Mouse (Mus musculus) thymus, adult 2 months (tissue): Measurements from ENCODE around the gene Lcn9.

Source experiments
- CTCF ChIP-seq: fragments of 200-500 bp; IDR thresholded peaks from 2 replicates; pipeline ENCODE4 v1.5.1; 2012; ENCODE audit warnings: mild to moderate bottlenecking, control low read depth, low read length, moderate library complexity, borderline replicate concordance; ENCODE audit not compliant: control insufficient read depth, poor library complexity, insufficient read depth; ENCODE audit errors: extremely low read depth
- POLR2A ChIP-seq: fragments of 200-500 bp; IDR thresholded peaks from 2 replicates; pipeline ENCODE4 v1.6.1; 2012; ENCODE audit warnings: mild to moderate bottlenecking, low read length, control low read depth, moderate library complexity; ENCODE audit not compliant: control insufficient read depth, poor library complexity, insufficient read depth; ENCODE audit errors: extremely low read depth

DNA sequence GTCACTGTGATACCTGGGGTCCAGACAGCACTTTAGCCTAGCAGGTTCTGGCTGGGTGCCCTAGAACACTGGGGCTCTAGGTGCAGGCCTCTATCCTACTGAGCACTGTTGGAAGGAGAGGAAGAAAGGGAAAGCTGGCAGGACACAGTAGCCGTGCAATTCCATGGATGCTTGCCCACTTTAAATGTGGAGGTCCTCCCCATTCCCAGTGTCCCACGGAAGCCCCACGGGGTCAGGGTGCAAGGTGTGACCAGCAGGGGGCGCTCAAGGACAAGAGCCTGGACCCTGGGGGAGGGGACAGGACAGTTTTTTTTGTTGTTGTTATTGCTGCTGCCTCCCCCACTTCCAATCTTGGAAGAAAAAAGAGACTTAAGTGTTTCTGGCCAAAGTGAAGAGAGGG lies 27.4 kb downstream of the Lcn9 start:
- TF ChIP-seq CTCF = peak; percentile 87
- TF ChIP-seq POLR2A = no peak
